Mouse (Mus musculus) limb, embryonic 13.5 days (tissue): ENCODE data around the gene Anxa6. TPM values are rescaled to one million over a fixed set of nuclear protein-coding genes. Genes with fewer than 3 reads are reported as not detected.

Experiments used
- ATAC-seq: fragments of 200-750 bp; cut with Nextera tagmentation; 2 replicates; pipeline ENCODE4 v1.8.0; 2017; ENCODE audit warnings: low read depth, moderate number of reproducible peaks, moderate TSS enrichment; ENCODE audit not compliant: low FRiP score
- H3K27ac ChIP-seq: fragments of 300-500 bp; sonication (generic); 2 replicates; pipeline ENCODE4 v1.5.1; 2015; ENCODE audit warnings: inconsistent platforms, mild to moderate bottlenecking, moderate library complexity
- H3K27me3 ChIP-seq: fragments of 300-500 bp; sonication (generic); 2 replicates; pipeline ENCODE4 v1.6.1; 2015; ENCODE audit warnings: mild to moderate bottlenecking, inconsistent platforms
- H3K36me3 ChIP-seq: fragments of 300-500 bp; sonication (generic); 2 replicates; pipeline ENCODE4 v1.6.1; 2015; ENCODE audit warnings: inconsistent platforms, mild to moderate bottlenecking, moderate library complexity
- H3K4me1 ChIP-seq: fragments of 300-500 bp; sonication (generic); 2 replicates; pipeline ENCODE4 v1.6.1; 2015; ENCODE audit warnings: inconsistent platforms
- H3K4me2 ChIP-seq: fragments of 300-500 bp; sonication (generic); replicated peaks from 2 replicates; pipeline ENCODE4 v1.6.1; 2015; ENCODE audit warnings: inconsistent platforms, mild to moderate bottlenecking, moderate library complexity
- H3K4me3 ChIP-seq: fragments of 300-500 bp; sonication (generic); 2 replicates; pipeline ENCODE4 v1.5.1; 2015; ENCODE audit warnings: moderate library complexity, mild to moderate bottlenecking, inconsistent platforms
- H3K9ac ChIP-seq: fragments of 300-500 bp; sonication (generic); 2 replicates; pipeline ENCODE4 v1.6.1; 2015; ENCODE audit warnings: mild to moderate bottlenecking, inconsistent platforms
- H3K9me3 ChIP-seq: fragments of 300-500 bp; sonication (generic); 2 replicates; pipeline ENCODE4 v1.6.1; 2016; ENCODE audit warnings: inconsistent platforms
- WGBS: fragments of 180-500 bp; shearing (Covaris S2); methylation state at CpG from one replicate; pipeline ENCODE4 v1.1.7; 2015; 5-methylcytosine and 5-hydroxymethylcytosine counted together
- polyA plus RNA-seq: library from polyadenylated mRNA; unstranded; fragments of >200 nt; fragmentation: Nextera tagmentation; extraction: Ambion mirVana; gene quantifications from 2 replicates; pipeline ENCODE4 v1.2.1, GENCODE M21; 2015

Gene Anxa6
- 328 and 335 TPM in 2 replicates for polyA plus RNA-seq

- Histone ChIP-seq H3K4me3 (peak within 1 kb of the TSS; percentile 82), H3K9me3 (no peaks in the 10 kb centered on the region), H3K27me3 (0 out of 2 replicates have a peak, but pooled peaks cover 9% of the 10 kb centered on the region), H3K27ac (peak within 1 kb of the TSS; percentile 81), H3K4me2 (peak within 1 kb of the TSS; percentile 94), H3K9ac (peak within 1 kb of the TSS; percentile 89), H3K36me3 (peaks cover 10% of the 10 kb centered on the region), H3K4me1 (peaks cover 44% of the 10 kb centered on the region)
- peak; percentile 92 for ATAC-seq
- WGBS: under 1% methylated on average over 40 of the region's 41 CpGs
Measured at GRCm38 (mm10) chr11:55033040-55033660, at the start of gene Anxa6. Gene Anxa6, minus strand, starts transcription at chr11:55033445.

DNA sequence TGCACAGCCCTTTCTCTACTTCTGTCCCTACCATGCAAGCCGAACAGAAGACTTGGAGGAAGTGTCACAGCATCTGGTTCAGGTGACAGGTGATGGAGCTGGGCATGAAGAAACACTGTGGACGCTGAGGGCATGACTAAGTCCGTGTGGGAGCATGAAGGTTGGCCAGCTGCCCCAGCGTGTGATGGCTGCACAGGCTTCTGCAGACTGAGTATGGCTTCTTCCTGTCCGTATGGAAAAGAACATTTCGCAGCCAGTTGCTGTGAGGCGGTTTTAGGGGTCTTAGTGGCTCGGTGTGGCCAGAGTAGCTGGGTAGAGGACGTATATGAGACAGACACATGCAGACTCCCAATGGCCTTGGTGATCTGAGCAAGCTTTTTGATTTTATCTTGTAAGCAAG is 48.0 kb upstream of the Anxa6 start:
- 88% methylated on average over 9 of the region's 9 CpGs for WGBS
- Histone ChIP-seq H3K4me2 (no peak overlapping the region), H3K4me3 (no peak overlapping the region), H3K9ac (no peak overlapping the region), H3K4me1 (peaks cover 8% of the 10 kb centered on the region), H3K27ac (no peak overlapping the region), H3K36me3 (no peaks in the 10 kb centered on the region), H3K27me3 (peaks cover 29% of the 10 kb centered on the region), H3K9me3 (no peaks in the 10 kb centered on the region)
- no peak for ATAC-seq

- H3K27ac ChIP-seq: no peak overlapping the region
- peaks cover 10% of the 10 kb centered on the region for H3K4me1 ChIP-seq
- no peaks in the 10 kb centered on the region for H3K36me3 ChIP-seq
- H3K9me3 ChIP-seq: no peaks in the 10 kb centered on the region
- no peak overlapping the region for H3K4me3 ChIP-seq
- 87% methylated on average over 4 of the region's 4 CpGs for WGBS
- H3K27me3 ChIP-seq: peaks cover 30% of the 10 kb centered on the region
- H3K4me2 ChIP-seq: no peak overlapping the region
- ATAC-seq: no peak
- H3K9ac ChIP-seq: no peak overlapping the region
Measured at GRCm38 (mm10) chr11:55079180-55079579, 45.9 kb upstream of the Anxa6 start.

GRCm38 (mm10) chr11:55078502-55078901 is 45.3 kb upstream of the Anxa6 start:
- peak overlapping the region; percentile 50 for H3K4me3 ChIP-seq
- H3K4me2 ChIP-seq: peak overlapping the region; percentile 91
- H3K36me3 ChIP-seq: no peaks in the 10 kb centered on the region
- peaks cover 10% of the 10 kb centered on the region for H3K4me1 ChIP-seq
- H3K27ac ChIP-seq: no peak overlapping the region
- H3K9me3 ChIP-seq: no peaks in the 10 kb centered on the region
- ATAC-seq: no peak
- H3K27me3 ChIP-seq: peaks cover 30% of the 10 kb centered on the region
- WGBS: 55% methylated on average over 3 of the region's 3 CpGs
- H3K9ac ChIP-seq: peak overlapping the region; percentile 71; the same call in 1 of the 2 replicates

DNA sequence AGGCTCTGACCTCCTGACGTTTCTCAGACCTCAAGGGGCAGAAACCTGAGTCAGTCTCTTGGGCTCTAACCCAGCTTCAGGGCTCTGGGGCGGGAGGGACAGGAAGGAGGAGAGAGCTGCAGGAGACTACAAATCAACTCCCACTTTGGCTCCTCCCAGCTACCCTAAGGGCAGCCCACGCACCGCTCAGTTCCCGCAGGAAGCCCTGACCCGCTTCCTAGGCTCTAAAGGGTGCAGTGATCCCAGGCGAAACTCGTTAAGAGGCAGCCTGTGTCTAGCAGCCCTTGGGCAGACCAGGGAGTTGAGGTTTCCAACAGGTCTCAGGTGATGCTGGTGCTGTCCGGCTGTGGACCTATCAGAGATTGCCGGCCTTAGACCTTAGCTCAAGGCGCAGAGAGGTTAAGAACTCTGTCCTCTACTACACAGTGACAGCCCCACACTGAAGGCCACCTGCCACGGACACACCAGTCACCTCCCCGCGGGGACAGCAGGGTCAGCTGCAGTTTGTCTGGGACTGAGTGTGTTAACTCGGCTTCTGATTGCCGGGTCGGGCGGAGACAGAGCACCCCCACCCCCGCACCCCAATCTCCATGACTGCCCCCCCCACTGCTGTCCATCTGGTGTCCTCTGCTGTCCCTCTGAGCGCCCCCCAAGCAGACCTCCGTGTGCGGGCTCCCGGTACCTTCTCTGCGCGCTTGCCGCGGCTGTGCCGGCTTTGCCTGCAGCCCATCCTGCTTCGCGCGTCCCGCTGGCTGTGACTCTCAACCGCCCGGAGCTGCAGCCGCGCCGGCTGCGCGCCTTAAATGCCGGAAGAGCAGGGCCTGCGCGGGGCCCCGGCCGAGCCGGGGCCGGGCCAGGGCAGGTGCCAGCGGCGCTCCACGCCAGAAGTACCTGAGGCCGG is 44.3 kb upstream of the Anxa6 start, which contains the start of gene Ccdc69:
Gene Ccdc69, minus strand, starts transcription at position 801 of the 901 bp plus-strand sequence.
- Histone ChIP-seq H3K27me3 (peaks cover 30% of the 10 kb centered on the region), H3K4me2 (peak within 1 kb of the TSS; percentile 91), H3K36me3 (no peaks in the 10 kb centered on the region), H3K4me1 (peaks cover 10% of the 10 kb centered on the region), H3K9me3 (no peaks in the 10 kb centered on the region), H3K9ac (peak within 1 kb of the TSS; percentile 71), H3K4me3 (peak within 1 kb of the TSS; percentile 50), H3K27ac (no peak within 1 kb of the TSS)
- peak; percentile 57 for ATAC-seq
- under 1% methylated on average over 50 of the region's 50 CpGs for WGBS

- Histone ChIP-seq H3K4me1 (peaks cover 10% of the 10 kb centered on the region), H3K4me2 (no peak overlapping the region), H3K36me3 (no peaks in the 10 kb centered on the region), H3K9ac (no peak overlapping the region), H3K4me3 (no peak overlapping the region), H3K27ac (no peak overlapping the region), H3K27me3 (peaks cover 30% of the 10 kb centered on the region), H3K9me3 (no peaks in the 10 kb centered on the region)
- 90% methylated on average over 5 of the region's 5 CpGs for WGBS
- ATAC-seq: no peak
Measured at GRCm38 (mm10) chr11:55076234-55076633, 43.0 kb upstream of the Anxa6 start.

DNA sequence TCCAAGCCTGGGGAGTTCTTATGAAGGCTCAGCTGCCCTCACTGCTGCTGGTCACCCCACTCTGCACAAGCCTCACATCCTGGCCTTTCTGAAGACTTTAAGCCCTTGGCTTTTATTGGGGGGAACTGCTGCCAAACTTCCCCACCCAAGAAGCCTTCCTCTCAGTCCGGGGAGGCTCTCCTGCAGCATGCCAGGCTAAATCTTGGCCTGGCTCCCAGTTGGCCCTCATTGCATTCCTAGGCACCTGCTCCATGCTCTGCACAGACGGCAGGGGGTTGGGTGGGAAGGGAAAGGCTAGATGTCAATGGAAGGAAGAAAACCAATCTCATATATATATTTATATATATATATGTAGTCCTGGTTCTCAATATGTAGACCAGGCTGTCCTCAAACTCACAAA is 42.4 kb upstream of the Anxa6 start:
- H3K27ac ChIP-seq: no peak overlapping the region
- H3K4me2 ChIP-seq: no peak overlapping the region
- peaks cover 10% of the 10 kb centered on the region for H3K4me1 ChIP-seq
- peaks cover 30% of the 10 kb centered on the region for H3K27me3 ChIP-seq
- no peak overlapping the region for H3K9ac ChIP-seq
- H3K9me3 ChIP-seq: no peaks in the 10 kb centered on the region
- 50% methylated on average over 2 of the region's 2 CpGs for WGBS
- ATAC-seq: no peak
- no peaks in the 10 kb centered on the region for H3K36me3 ChIP-seq
- H3K4me3 ChIP-seq: no peak overlapping the region

DNA sequence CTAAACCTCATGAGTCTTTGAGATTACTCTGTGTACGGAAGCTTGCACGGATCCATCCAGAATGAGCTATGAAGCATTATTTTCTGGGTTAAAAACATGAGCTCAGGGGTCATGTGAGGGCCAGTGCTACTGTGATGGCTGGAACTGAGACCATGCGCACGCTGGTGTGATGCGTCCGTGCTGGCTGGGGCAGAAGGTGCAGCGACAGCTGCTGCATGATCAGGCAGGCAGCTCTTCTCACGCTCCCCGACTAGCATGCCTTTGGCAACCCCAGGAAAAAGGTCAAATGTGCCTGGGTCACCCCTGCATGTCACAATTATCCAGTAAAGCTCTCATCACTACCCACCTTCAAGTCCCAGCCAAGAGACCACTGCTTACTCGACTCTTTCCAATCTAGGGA is 39.9 kb upstream of the Anxa6 start:
- no peak for ATAC-seq
- WGBS: 73% methylated on average over 10 of the region's 10 CpGs
- H3K36me3 ChIP-seq: no peaks in the 10 kb centered on the region
- no peaks in the 10 kb centered on the region for H3K9me3 ChIP-seq
- no peak overlapping the region for H3K4me2 ChIP-seq
- no peak overlapping the region for H3K4me3 ChIP-seq
- no peak overlapping the region for H3K9ac ChIP-seq
- H3K27me3 ChIP-seq: peaks cover 19% of the 10 kb centered on the region
- no peak overlapping the region for H3K27ac ChIP-seq
- H3K4me1 ChIP-seq: peaks cover 10% of the 10 kb centered on the region

DNA sequence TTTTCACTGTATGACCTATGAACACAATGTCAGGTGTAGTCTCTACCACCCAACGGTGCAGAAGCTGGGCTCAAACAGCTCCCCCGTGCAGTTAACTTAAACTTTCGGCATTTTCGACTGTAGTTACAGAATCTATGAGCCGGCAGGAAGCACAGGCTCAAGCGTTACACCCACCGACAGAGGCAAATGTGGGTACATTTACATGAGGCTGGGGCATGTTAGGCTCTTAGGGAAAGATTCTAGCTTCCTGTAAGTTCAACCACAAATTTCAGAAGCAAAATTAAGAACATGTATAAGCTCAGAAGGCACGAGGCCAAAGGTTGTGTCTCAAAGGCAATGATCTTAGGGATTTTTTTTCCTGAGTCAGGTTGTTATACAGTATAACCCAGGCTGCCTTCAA is 39.2 kb upstream of the Anxa6 start:
- WGBS: 81% methylated on average over 8 of the region's 8 CpGs
- no peaks in the 10 kb centered on the region for H3K9me3 ChIP-seq
- H3K27me3 ChIP-seq: peaks cover 14% of the 10 kb centered on the region
- no peaks in the 10 kb centered on the region for H3K36me3 ChIP-seq
- peaks cover 8% of the 10 kb centered on the region for H3K4me1 ChIP-seq
- H3K27ac ChIP-seq: no peak overlapping the region
- ATAC-seq: no peak
- no peak overlapping the region for H3K4me2 ChIP-seq
- H3K9ac ChIP-seq: no peak overlapping the region
- no peak overlapping the region for H3K4me3 ChIP-seq

DNA sequence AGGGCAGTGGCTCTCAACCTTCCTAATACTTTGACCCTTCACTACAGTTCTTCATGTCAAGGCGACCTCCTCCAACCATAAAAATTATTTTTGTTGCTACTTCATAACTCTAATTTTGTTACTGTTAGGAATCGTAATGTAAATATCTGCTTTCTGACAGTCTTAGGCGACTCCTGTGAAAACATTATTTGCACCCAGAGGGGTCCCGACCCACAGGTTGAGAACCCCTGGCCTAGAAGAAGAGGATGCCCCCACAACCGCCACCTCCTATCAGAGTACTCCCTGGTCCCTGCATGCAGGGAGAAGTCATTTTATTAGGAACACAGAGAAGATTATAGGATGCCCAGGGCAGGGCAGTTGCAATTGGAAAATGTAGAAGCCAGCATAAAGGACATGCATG is 38.1 kb upstream of the Anxa6 start:
- Histone ChIP-seq H3K27me3 (0 out of 2 replicates have a peak, but pooled peaks cover 2% of the 10 kb centered on the region), H3K9me3 (no peaks in the 10 kb centered on the region), H3K4me3 (no peak overlapping the region), H3K27ac (no peak overlapping the region), H3K36me3 (no peaks in the 10 kb centered on the region), H3K4me1 (peaks cover 3% of the 10 kb centered on the region; the same call in 1 of the 2 replicates), H3K9ac (no peak overlapping the region), H3K4me2 (no peak overlapping the region)
- ATAC-seq: no peak
- 88% methylated on average over 5 of the region's 5 CpGs for WGBS

GRCm38 (mm10) chr11:55069023-55069422 is 35.8 kb upstream of the Anxa6 start:
- WGBS: 51% methylated on average over 2 of the region's 2 CpGs
- no peaks in the 10 kb centered on the region for H3K9me3 ChIP-seq
- no peaks in the 10 kb centered on the region for H3K27me3 ChIP-seq
- no peak overlapping the region for H3K4me2 ChIP-seq
- H3K27ac ChIP-seq: no peak overlapping the region
- H3K9ac ChIP-seq: no peak overlapping the region
- no peak overlapping the region for H3K4me3 ChIP-seq
- no peaks in the 10 kb centered on the region for H3K36me3 ChIP-seq
- no peaks in the 10 kb centered on the region for H3K4me1 ChIP-seq
- ATAC-seq: no peak

GRCm38 (mm10) chr11:55066921-55067320 is 33.7 kb upstream of the Anxa6 start:
- ATAC-seq: no peak
- no peak overlapping the region for H3K9ac ChIP-seq
- H3K36me3 ChIP-seq: no peaks in the 10 kb centered on the region

More at GRCm38 (mm10) chr11:55066921-55067320, 33.7 kb upstream of the Anxa6 start:
- H3K4me3 ChIP-seq: no peak overlapping the region
- no peak overlapping the region for H3K4me2 ChIP-seq
- no peaks in the 10 kb centered on the region for H3K4me1 ChIP-seq
- H3K27ac ChIP-seq: no peak overlapping the region
- no peaks in the 10 kb centered on the region for H3K9me3 ChIP-seq
- 54% methylated on average over 4 of the region's 4 CpGs for WGBS
- H3K27me3 ChIP-seq: no peaks in the 10 kb centered on the region
